Mouse (Mus musculus): ENCODE measurements around the gene Fbxw8. TPM values are rescaled to one million over a fixed set of nuclear protein-coding genes. Genes with fewer than 3 reads are reported as not detected.
A peak's percentile ranks its signal among the peaks of the same experiment; 100 is the strongest.

Fbxw8 gene
- total RNA-seq, 1 experiment from 2014 or later, result 47.7 TPM

GRCm38 (mm10) chr5:118019905-118020304 lies 135.4 kb downstream of the Fbxw8 start:
- DNase-seq, result no peak

GRCm38 (mm10) chr5:118017527-118017926 lies 137.7 kb downstream of the Fbxw8 start:
- DNase-seq, result no peak

GRCm38 (mm10) chr5:118015669-118016068 lies 139.6 kb downstream of the Fbxw8 start:
- DNase-seq, result no peak

- DNase-seq, result peak; percentile 94
Observed at GRCm38 (mm10) chr5:118015028-118015427, 140.2 kb downstream of the Fbxw8 start.

Other genes starting within 250 kb of the Fbxw8 start
- gene Fbxo21, start 178.7 kb downstream of the Fbxw8 start, total RNA-seq (2021), result 50.1 and 70.4 TPM in 2 replicates
- gene Tesc, start 127.7 kb downstream of the Fbxw8 start, total RNA-seq (2021), result 103 and 131 TPM in 2 replicates
- gene Hrk, start 9.2 kb upstream of the Fbxw8 start, total RNA-seq (2021), result 0.09 TPM in 1 of 2 replicates, not detected in the other
- gene Rnft2, start 89.7 kb upstream of the Fbxw8 start, total RNA-seq (2021), result 3.7 and 4.9 TPM in 2 replicates
- gene 2410131K14Rik, start 89.8 kb upstream of the Fbxw8 start, total RNA-seq (2021), result 6.6 and 6.8 TPM in 2 replicates

Measured in adrenal gland, postnatal 25 days (tissue).